Mouse (Mus musculus): Measurements from ENCODE around the gene Zfp987.

Gene Zfp987

GRCm38 (mm10) chr4:146168730-146169215 lies 71.7 kb downstream of the Zfp987 start:
- in situ Hi-C loops (cut with MboI, MseI) = loop anchor here (5.0 kb wide), 4 partner anchors 486 to 1464 kb away; no protein-coding TSS in a partner anchor

DNA sequence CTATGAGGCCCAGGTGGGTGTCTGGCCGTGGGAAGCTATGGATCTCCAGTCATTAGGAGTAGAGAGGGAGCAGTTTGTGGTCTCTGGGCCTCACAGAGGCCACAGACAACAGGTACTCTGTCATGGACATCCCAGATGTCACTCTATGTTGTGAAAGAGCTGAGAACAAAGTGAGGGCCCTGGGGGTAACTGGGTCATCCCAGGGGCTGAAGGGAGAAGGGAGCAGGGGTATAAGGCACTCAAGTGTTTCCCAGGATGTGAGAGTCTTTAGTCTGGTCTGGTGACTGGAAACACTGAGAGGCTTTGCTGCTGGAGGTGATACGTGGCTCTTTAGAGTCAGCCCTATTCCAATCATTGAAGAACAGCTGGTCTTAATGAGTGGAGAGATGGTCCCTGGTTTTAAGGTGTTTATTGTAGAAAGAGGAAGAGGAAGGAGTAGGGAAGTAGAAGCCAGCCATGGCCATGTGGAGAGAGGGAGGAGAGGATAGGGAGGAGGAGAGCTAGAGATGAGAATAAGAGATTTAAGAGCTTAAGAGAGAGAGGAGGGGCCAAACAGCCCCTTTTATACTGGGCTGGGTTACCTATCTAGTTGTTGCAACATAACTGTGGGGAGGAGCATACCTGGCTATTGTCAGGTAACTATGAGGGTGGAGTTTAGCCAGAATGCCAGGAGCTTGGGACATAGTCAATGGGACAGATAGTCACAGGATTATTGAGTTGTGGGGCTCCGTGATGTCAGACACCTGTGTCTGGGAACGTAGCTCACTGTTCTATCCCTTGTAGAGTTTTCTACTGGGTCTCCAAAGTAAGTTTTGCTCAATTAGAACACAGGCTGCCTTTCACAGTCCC lies 76.5 kb downstream of the Zfp987 start:
- in situ Hi-C loops (cut with MboI, MseI) = loop anchor here (5.0 kb wide), 2 partner anchors 284 to 354 kb away; no protein-coding TSS in a partner anchor
